Mouse (Mus musculus): ENCODE data around the gene Nkapl. TPM values are rescaled to one million over a fixed set of nuclear protein-coding genes. Genes with fewer than 3 reads are reported as not detected.

Gene Nkapl
- 1.1 and 1.3 TPM in 2 replicates for polyA plus RNA-seq (2012; rRNA removed)

GRCm38 (mm10) chr13:21468061-21469019 lies at the start of gene Nkapl:
Gene Nkapl, minus strand, starts transcription at chr13:21468509.

GRCm38 (mm10) chr13:21501182-21501581 lies 32.9 kb upstream of the Nkapl start, which contains the start of gene Gm11273:
Gene Gm11273, minus strand, starts transcription at chr13:21501418.

GRCm38 (mm10) chr13:21495080-21495479 lies 26.8 kb upstream of the Nkapl start, which contains the start of gene AK157302:
Gene AK157302, plus strand, starts transcription at chr13:21495223.

GRCm38 (mm10) chr13:21478759-21479670 lies 10.7 kb upstream of the Nkapl start, which contains the start of the genes Zkscan4 and Gm10065:
Gene Zkscan4, plus strand, starts transcription at chr13:21478907.
Gene Gm10065, minus strand, starts transcription at chr13:21479441.

GRCm38 (mm10) chr13:21453449-21453848 lies 14.9 kb downstream of the Nkapl start, which contains the start of gene Zscan26:
Gene Zscan26, minus strand, starts transcription at chr13:21453730.

GRCm38 (mm10) chr13:21440503-21441206 lies 27.7 kb downstream of the Nkapl start, which contains the start of gene Pgbd1:
Gene Pgbd1, minus strand, starts transcription at chr13:21441058.

Other genes starting within 250 kb of the Nkapl start
- 0.04 TPM in 1 of 2 replicates, not detected in the other for gene Gpx5, start 175.8 kb downstream of the Nkapl start, polyA plus RNA-seq (2012; rRNA removed)
- 0.10 TPM in 1 of 2 replicates, not detected in the other for gene Gpx6, start 156.4 kb downstream of the Nkapl start, polyA plus RNA-seq (2012; rRNA removed)
- not detected in 2 replicates for gene Olfr1367, start 121.6 kb downstream of the Nkapl start, polyA plus RNA-seq (2012; rRNA removed)
- gene Zscan12, start 105.7 kb downstream of the Nkapl start, polyA plus RNA-seq (2012; rRNA removed), result 15.4 and 15.5 TPM in 2 replicates
- gene Zkscan3, start 65.8 kb downstream of the Nkapl start, polyA plus RNA-seq (2012; rRNA removed), result 71.5 and 99.4 TPM in 2 replicates
- gene Pgbd1, start 27.5 kb downstream of the Nkapl start, polyA plus RNA-seq (2012; rRNA removed), result 5.8 and 6.0 TPM in 2 replicates
- gene Zscan26, start 14.8 kb downstream of the Nkapl start, polyA plus RNA-seq (2012; rRNA removed), result 21.4 and 41.4 TPM in 2 replicates
- gene Zkscan4, start 10.4 kb upstream of the Nkapl start, polyA plus RNA-seq (2012; rRNA removed), result 2.7 and 3.2 TPM in 2 replicates
- gene Gm10065, start 10.9 kb upstream of the Nkapl start, polyA plus RNA-seq (2012; rRNA removed), result not detected in 2 replicates
- 0.16 and 0.34 TPM in 2 replicates for gene AK157302, start 26.7 kb upstream of the Nkapl start, polyA plus RNA-seq (2012; rRNA removed)
- 2.2 and 4.0 TPM in 2 replicates for gene Gm11273, start 32.9 kb upstream of the Nkapl start, polyA plus RNA-seq (2012; rRNA removed)
- gene Zkscan8, start 62.6 kb upstream of the Nkapl start, polyA plus RNA-seq (2012; rRNA removed), result 6.1 and 13.8 TPM in 2 replicates
- gene Olfr1366, start 74.3 kb upstream of the Nkapl start, polyA plus RNA-seq (2012; rRNA removed), result not detected in 2 replicates
- gene Olfr1535, start 91.4 kb upstream of the Nkapl start, polyA plus RNA-seq (2012; rRNA removed), result not detected in 2 replicates
- gene Olfr1364, start 113.2 kb upstream of the Nkapl start, polyA plus RNA-seq (2012; rRNA removed), result not detected in 2 replicates
- not detected in 2 replicates for gene Olfr1362, start 145.5 kb upstream of the Nkapl start, polyA plus RNA-seq (2012; rRNA removed)
- 0.01 TPM in 1 of 2 replicates, not detected in the other for gene Olfr11, start 174.0 kb upstream of the Nkapl start, polyA plus RNA-seq (2012; rRNA removed)
- gene Olfr1361, start 194.9 kb upstream of the Nkapl start, polyA plus RNA-seq (2012; rRNA removed), result not detected in 2 replicates
- not detected in 2 replicates for gene Olfr1360, start 208.9 kb upstream of the Nkapl start, polyA plus RNA-seq (2012; rRNA removed)
- not detected in 2 replicates for gene Olfr1359, start 229.6 kb upstream of the Nkapl start, polyA plus RNA-seq (2012; rRNA removed)
- gene Hist1h2bl, start 247.6 kb upstream of the Nkapl start, polyA plus RNA-seq (2012; rRNA removed), result 18.0 and 18.2 TPM in 2 replicates
- 15.1 and 39.4 TPM in 2 replicates for gene Hist1h2ai, start 247.9 kb upstream of the Nkapl start, polyA plus RNA-seq (2012; rRNA removed)
- gene Hist1h3h, start 249.2 kb upstream of the Nkapl start, polyA plus RNA-seq (2012; rRNA removed), result 39.3 and 62.8 TPM in 2 replicates